Mouse (Mus musculus) testis, adult 2 months (tissue): Measurements from ENCODE around the gene Eef1akmt3. TPM values are rescaled to one million over a fixed set of nuclear protein-coding genes. Genes with fewer than 3 reads are reported as not detected.

Source experiments
- H3K27ac ChIP-seq: fragments of 200-500 bp; 2 replicates; pipeline ENCODE4 v1.5.1; 2012; ENCODE audit warnings: low read depth, low read length; ENCODE audit not compliant: control insufficient read depth, insufficient read depth
- H3K27me3 ChIP-seq: fragments of 200-500 bp; 2 replicates; pipeline ENCODE4 v1.6.1; 2012; ENCODE audit warnings: mild to moderate bottlenecking, low read length, moderate library complexity; ENCODE audit not compliant: control insufficient read depth, insufficient read depth
- H3K36me3 ChIP-seq: fragments of 200-500 bp; 2 replicates; pipeline ENCODE4 v1.6.1; 2012; ENCODE audit warnings: mild to moderate bottlenecking, low read length; ENCODE audit not compliant: control insufficient read depth, insufficient read depth
- H3K4me1 ChIP-seq: fragments of 200-500 bp; 2 replicates; pipeline ENCODE4 v1.6.1; 2012; ENCODE audit warnings: low read length; ENCODE audit not compliant: control insufficient read depth, insufficient read depth
- H3K4me3 ChIP-seq: fragments of 200-500 bp; 2 replicates; pipeline ENCODE4 v1.5.1; 2012; ENCODE audit warnings: low read depth, mild to moderate bottlenecking, low read length, moderate library complexity, mixed read lengths; ENCODE audit not compliant: control insufficient read depth
- CTCF ChIP-seq: fragments of 200-500 bp; IDR thresholded peaks from 2 replicates; pipeline ENCODE4 v1.5.1; 2012; ENCODE audit warnings: low read depth, mild to moderate bottlenecking, inconsistent platforms, low read length, moderate library complexity; ENCODE audit not compliant: control insufficient read depth, insufficient read depth, insufficient replicate concordance
- POLR2A ChIP-seq: fragments of 200-500 bp; IDR thresholded peaks from 2 replicates; pipeline ENCODE4 v1.6.1; 2012; ENCODE audit warnings: low read depth, mild to moderate bottlenecking, inconsistent platforms, low read length, moderate library complexity; ENCODE audit not compliant: control insufficient read depth
- polyA plus RNA-seq: library from polyadenylated mRNA; depleted of rRNA; stranded (reverse); fragments of >200 nt; gene quantifications from 2 replicates; pipeline ENCODE4 v1.2.3, GENCODE M21; 2012

Gene Eef1akmt3
- polyA plus RNA-seq, 1 experiment = 0.05 TPM

DNA sequence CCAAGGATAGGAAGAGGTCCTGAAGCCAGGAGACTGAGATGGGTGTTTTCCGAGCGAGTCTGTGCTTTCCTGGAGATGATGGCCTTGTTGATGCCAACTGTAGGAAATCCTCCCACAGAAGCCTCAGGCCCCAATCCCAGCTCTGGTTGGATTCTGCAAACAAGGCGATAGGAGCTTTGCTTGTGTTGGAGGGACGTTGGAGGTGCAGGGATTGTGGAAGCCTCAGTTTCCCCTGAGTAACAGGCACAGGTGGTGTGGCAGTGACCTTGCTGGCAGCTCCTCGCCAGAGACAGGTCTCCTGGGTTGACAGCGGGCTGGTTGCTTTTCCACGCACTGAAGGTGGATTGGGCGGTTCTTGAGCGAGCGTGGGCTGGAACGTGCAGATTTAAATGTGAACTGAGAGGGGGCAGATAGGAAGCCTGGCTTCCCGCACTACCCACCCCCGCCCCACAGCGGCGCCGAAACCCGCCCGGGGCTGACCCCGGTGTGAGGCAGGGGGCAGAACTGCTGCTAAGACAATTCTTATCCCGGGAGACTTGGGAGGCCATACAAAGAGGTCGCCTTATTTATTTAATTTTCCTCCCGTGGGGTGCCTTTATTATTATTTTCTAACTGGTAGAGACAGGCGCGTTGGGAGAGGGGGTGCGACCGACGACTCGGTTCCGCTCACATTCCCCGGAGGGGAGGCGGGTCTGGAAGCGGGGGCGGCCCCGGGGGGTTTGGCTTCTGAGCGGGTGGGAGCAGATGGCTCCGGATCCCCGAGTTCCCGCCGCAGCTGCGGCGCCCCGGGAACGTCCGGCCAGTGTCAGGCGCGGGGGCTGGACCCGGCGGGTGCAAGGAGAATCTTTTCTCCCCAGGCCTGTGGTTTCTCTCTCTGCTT, 39.8 kb upstream of the Eef1akmt3 start:
- peaks cover 18% of the 10 kb centered on the region for H3K4me1 ChIP-seq
- peaks cover 5% of the 10 kb centered on the region for H3K27me3 ChIP-seq
- H3K27ac ChIP-seq = no peak overlapping the region; the same call in 1 of the 2 replicates
- H3K36me3 ChIP-seq = no peaks in the 10 kb centered on the region
- peak overlapping the region; percentile 17; the same call in 1 of the 2 replicates for H3K4me3 ChIP-seq
- no peak for TF ChIP-seq POLR2A
- no peak for TF ChIP-seq CTCF

GRCm38 (mm10) chr10:127079665-127080391, 38.5 kb upstream of the Eef1akmt3 start:
- no peaks in the 10 kb centered on the region for H3K36me3 ChIP-seq
- H3K27ac ChIP-seq = no peak overlapping the region
- peak overlapping the region; percentile 27; the same call in 1 of the 2 replicates for H3K4me3 ChIP-seq
- peaks cover 26% of the 10 kb centered on the region for H3K4me1 ChIP-seq
- peaks cover 5% of the 10 kb centered on the region for H3K27me3 ChIP-seq
- no peak for TF ChIP-seq POLR2A
- no peak for TF ChIP-seq CTCF

DNA sequence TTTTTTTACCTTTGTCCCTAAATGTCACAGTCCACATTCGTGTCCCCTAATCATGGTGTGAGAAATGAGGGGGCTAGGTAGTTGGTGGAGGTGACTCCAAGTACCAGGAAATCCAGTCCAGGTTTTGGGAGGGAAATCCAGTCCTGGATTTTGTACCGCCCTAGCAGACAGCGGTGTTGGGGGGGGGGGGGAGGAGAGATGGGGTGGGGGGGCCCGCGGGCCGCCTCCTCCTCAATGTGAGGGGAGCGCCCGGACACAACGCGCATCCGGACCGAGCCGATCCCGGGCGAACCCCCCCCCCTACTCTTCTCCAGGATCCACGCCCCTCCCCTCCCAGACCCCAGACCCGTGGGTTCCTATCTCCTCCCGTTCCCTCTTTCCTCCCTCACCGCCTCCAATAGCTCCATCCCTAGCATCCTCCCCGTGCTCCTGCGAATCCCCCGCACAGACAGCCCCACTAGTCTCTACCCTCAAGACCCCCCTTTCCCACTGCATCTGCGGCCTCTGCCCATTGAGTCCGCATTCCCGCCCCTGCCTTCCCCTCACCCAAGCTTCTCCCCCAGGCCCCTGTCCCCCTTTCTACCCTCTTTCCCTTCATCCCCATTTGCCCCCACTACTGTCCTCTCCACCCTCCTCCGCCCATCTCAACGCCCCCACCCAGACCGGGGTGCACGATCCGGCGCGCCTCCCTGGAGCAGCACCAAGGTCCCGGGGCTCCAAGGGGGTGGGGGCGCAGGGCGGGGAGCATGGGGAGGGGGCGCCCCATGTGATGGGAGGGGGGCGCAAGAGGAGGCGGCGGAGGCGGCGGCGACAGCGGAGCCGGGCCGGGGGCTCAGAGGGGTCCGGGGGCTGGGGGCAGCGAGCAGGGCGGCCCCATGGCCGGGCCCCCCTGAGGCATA, 37.6 kb upstream of the Eef1akmt3 start:
- H3K36me3 ChIP-seq = no peaks in the 10 kb centered on the region
- no peak for TF ChIP-seq POLR2A
- TF ChIP-seq CTCF = no peak
- peaks cover 26% of the 10 kb centered on the region for H3K4me1 ChIP-seq
- peaks cover 5% of the 10 kb centered on the region for H3K27me3 ChIP-seq
- no peak overlapping the region for H3K27ac ChIP-seq
- H3K4me3 ChIP-seq = peak overlapping the region; percentile 41; the same call in 1 of the 2 replicates

DNA sequence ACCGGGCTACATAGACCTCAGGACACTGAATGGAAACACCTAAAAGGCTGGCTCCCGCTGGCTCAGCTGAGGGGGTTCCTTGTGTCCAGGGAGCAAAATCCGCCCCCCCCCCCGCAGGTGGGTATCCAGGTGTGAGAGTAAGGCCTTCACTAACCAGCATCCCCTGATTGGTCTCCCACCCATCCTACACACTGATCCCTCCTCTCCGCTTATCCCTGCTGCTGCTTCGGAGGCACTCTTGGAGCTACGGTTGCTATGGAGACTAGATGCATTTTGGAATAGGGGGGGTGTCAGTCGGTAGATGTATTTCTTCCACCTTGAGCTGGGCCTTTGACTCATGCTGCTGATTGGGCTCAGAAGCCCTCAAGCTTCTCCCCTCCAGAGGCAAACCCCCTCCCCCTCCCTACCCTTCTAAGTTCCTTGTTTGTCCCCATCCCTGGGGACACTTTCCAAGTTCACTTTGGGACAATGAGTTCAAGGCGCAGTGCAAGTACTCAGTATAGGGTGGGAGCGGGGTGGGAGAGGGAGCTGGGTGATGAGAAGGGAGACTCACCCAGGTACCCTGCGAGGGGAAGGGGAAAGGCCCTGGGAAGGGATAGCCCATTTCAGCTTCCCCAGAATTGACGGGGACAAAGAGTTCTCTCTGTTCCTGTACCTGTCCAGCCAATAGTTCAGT, 36.8 kb upstream of the Eef1akmt3 start:
- Histone ChIP-seq H3K27ac (no peak overlapping the region), H3K36me3 (no peaks in the 10 kb centered on the region), H3K27me3 (peaks cover 5% of the 10 kb centered on the region), H3K4me3 (no peak overlapping the region), H3K4me1 (peaks cover 26% of the 10 kb centered on the region)
- TF ChIP-seq CTCF (no peak), POLR2A (no peak)

- H3K27ac ChIP-seq = no peak overlapping the region
- H3K36me3 ChIP-seq = no peaks in the 10 kb centered on the region
- peaks cover 5% of the 10 kb centered on the region for H3K27me3 ChIP-seq
- TF ChIP-seq CTCF (no peak), POLR2A (no peak)
- H3K4me1 ChIP-seq = peaks cover 26% of the 10 kb centered on the region
- no peak overlapping the region for H3K4me3 ChIP-seq
These were observed 36.2 kb upstream of the Eef1akmt3 start for GRCm38 (mm10) chr10:127077515-127077914.

DNA sequence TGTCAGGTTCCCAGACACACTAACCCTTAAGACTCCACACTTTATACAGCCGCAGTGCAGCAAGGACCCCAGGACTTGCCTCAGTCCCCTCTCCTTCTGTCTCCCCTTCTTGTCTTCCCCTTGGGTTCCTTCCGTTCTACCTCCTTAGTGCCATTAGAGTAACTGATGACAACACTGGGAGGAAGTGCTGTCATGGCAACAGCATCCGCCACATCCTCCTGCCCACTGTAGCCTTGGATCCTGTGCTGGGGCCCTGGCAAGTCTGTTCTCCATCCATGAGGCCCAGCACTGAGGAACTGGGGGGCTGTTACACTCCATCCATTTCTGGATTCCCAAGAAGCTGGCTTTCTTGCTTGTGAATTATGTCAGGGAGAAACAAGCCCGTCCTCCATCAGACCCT, 34.8 kb upstream of the Eef1akmt3 start:
- Histone ChIP-seq H3K27me3 (peaks cover 5% of the 10 kb centered on the region), H3K36me3 (no peaks in the 10 kb centered on the region), H3K4me1 (peaks cover 20% of the 10 kb centered on the region), H3K27ac (no peak overlapping the region), H3K4me3 (no peak overlapping the region)
- TF ChIP-seq POLR2A = no peak
- TF ChIP-seq CTCF = no peak

DNA sequence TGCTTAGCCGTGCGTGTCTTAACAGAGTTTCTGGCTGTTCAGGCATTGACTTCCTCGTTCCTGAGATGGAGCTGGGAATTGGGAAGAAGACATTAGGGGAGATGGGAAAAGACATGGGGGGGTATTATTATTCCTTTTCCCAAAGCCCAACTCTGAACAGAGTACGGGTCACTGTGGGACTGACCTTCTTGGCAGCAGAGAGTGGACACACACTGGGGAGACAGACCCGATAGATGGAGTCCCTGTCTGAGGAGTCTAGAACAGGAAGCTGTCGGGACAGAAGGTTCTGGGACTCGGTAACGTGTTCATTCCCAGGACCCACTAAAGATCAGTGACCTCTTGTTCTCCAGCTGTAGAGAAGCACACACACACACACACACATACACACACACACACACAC, 34.3 kb upstream of the Eef1akmt3 start:
- no peaks in the 10 kb centered on the region for H3K36me3 ChIP-seq
- H3K4me3 ChIP-seq = no peak overlapping the region
- H3K4me1 ChIP-seq = peaks cover 17% of the 10 kb centered on the region
- TF ChIP-seq CTCF (no peak), POLR2A (no peak)
- H3K27me3 ChIP-seq = peaks cover 5% of the 10 kb centered on the region
- H3K27ac ChIP-seq = no peak overlapping the region; the same call in 1 of the 2 replicates
